Mouse (Mus musculus) left cerebral cortex, postnatal 25 days (tissue): Measurements from ENCODE around the gene Xcr1. TPM values are rescaled to one million over a fixed set of nuclear protein-coding genes. Genes with fewer than 3 reads are reported as not detected.

Experiments
- DNase-seq, 2 experiments: peaks; one replicate each; pipeline ENCODE4 v3.0.0; 2022; ENCODE audit warnings: low spot score in 2 of 2, mixed read lengths in 1 of 2
- intact Hi-C: fragments of 180-260 bp; cut with DNase I; formaldehyde crosslinking; loops from one replicate; pipeline ENCODE4 v1.15.1; 2025
- total RNA-seq, 2 experiments: library from RNA; stranded (reverse); gene quantifications; 2 replicates each; pipeline ENCODE4 v1.2.3; 2021

Gene Xcr1
- total RNA-seq: not detected

DNA sequence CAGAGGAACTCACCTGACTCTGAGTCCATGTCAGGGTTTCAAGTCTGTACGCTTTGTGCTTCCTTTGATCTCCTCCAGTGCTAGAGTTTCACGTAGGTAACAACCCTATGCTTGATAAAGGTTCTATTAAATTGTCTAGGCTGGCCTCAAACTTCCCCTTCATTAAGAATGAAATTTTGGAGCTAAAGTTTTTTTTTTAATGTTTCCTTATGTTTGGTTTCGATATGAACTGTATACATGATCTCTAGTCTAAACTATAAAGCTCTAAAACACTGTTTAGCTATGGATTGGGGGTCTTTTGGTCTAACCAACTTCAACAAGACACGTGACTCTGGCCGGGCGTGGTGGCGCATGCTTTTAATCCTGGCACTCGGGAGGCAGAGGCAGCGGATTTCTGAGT is at the start of gene Xcr1:
Xcr1 (minus strand) TSS at position 101 of the 400 bp plus-strand sequence.
- intact Hi-C loops: no loop called here
- DNase-seq: no peak

DNA sequence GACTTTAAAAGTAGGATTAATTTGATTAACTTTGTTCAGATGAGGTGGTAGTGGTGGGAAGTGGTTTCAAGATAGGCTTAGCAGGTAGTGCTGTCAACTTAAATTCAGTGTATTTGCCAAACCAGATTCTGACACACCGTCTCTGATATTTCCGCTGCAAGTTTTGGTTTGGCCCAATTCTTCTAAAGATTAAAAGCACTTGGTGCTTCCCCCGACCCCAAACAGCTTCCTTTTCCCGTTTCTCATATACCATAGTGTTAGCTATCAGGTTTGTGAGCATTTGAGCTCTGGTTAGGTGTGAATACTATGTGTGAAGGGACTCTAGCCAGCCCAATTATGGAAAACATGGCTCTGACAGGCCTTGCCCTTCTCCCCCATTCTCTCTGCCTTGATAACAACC is 10.2 kb upstream of the Xcr1 start:
- intact Hi-C loops: no loop called here
- no peak for DNase-seq

DNA sequence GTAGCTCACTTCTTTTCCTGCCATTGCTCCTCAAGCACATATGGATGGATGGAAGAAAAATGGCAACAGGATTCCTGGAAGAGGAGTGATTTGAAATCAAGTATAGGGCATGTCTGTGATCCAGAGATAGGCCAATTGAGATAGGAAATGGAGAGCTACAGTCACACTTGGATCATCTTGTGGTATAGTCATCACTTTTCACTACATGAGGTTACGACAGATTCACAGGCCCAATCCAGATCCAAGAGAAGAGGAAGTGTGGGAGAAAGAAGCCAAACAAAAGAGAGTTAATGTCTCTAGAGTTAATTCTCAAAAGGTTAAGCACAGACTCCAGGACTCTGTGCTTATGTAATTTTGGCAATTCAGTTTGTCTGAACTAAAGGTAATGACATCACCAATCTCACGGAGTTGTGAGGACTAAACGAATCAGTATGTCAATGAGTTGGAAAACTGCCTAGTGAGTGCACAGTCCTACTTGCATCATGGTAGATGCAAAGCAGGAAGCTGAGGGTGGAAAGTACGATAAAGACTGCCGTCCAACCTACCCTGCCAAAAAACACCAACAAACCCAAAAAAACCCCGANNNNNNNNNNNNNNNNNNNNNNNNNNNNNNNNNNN is 7.4 kb upstream of the Xcr1 start:
- DNase-seq: no peak
- intact Hi-C loops: no loop called here

DNA sequence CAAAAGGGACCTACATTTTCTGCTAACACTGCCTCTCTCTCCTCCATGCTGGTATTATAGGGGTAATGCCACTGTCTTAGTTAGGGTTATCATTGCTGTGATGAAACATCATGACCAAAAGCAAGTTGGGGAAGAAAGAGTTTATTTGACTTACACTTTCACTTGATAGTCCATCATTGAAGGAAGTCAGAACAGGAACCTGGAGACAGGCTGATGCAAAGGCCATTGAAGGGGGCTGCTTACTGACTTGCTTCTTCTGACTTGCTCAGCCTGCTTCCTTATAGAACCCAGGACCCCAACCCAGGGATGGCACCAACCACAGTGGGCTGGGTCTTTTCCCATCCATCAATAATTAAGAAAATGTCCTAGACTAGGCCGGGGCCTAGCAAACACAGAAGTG is 1.8 kb upstream of the Xcr1 start:
- intact Hi-C loops: no loop called here
- no peak for DNase-seq

DNA sequence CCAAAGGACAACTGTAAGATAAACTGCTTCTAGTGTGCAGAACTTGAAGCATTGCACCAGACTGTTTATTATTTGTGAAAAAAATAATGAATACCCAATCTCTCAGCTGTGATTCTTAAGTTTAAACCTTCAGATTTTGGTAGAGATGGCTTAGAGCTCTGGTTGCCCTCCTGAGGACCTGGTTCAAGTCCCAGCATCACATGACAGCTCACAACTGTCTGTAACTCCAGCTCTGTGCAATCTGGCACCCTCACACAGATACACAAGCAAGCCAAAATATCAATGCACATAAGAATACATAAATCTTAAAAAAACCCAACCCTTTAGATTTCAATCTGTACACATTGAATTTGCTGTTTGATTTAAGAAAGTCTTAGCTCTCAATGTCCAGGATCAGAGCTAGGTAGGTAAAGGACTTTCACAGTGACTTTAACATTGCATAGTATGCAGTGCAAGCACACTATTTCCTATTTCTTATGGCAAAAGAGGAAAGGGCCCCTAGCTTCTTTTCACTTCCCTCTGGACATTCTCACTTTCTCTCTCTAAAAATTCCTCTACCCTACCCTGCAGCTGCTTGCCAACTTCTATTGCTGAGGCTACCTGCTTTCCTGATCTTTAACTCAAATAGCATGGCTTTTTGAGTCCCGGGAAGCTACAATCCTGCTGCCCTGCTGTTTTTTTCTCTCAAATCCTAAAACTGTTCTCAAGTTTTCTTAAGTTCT is 1.2 kb upstream of the Xcr1 start:
- no peak for DNase-seq
- intact Hi-C loops: no loop called here

DNA sequence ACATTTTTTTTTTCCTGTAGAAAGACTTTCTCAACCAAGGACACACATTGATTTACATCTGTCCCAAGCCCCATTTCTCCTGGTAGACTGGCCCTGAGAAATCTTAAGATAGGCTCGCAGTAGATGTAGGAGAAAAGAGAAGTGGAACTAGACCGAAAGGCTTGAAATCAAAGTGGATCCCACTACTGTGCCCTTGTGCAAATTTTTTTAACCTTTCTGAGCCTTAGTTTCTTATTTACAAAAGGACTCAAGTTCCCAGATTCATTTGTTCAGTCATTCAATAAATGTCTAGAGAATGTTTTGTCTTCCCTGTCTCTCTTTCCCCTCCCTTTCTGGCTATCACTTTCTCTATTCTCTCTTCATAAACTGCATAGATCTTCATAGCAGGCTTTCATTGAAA is 5.0 kb downstream of the Xcr1 start:
- intact Hi-C loops: no loop called here
- DNase-seq: no peak

DNA sequence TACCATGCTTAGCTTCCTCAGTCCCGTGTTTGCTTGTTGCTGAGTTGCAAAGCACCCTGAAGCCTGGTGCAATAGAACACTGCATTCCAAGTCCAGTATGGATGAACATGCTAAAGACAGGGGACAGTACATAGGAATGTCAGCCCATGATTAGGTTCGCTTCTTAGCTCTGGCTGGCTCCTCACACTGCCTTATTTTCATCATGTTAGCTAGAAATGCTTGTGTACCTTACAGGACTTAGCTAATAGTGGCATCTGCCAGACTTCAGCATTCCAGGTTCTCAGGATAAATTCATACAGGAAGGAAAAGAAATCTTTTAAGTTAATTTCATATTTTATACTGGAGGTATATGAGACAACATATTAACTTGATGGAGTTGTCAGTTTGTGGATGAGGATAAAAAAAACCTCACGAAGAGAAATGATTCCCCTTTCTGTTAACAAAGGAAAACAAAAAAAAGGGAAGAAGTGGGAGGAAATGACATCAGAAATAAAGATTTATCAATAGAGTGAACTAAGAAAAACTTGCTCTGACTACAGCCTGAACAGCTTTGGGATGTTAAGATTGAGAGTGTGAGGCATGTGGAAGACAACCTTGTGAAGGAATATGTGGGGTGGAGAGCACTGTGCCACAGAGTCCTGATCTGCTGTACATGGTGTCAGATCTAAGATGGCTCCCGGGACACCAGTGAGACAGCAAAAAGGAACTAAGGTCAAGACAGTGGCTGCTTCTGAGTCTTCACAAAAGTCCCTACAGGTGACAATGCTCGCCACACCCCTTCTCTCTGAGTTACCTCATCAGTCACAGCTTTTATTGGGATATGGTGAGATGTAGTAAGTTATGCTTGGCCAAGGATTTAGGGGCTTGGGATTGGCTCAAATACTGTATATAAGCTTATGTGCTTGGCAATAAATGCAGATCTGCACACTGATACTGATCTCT is 9.1 kb downstream of the Xcr1 start:
- DNase-seq: no peak
- intact Hi-C loops: no loop called here

DNA sequence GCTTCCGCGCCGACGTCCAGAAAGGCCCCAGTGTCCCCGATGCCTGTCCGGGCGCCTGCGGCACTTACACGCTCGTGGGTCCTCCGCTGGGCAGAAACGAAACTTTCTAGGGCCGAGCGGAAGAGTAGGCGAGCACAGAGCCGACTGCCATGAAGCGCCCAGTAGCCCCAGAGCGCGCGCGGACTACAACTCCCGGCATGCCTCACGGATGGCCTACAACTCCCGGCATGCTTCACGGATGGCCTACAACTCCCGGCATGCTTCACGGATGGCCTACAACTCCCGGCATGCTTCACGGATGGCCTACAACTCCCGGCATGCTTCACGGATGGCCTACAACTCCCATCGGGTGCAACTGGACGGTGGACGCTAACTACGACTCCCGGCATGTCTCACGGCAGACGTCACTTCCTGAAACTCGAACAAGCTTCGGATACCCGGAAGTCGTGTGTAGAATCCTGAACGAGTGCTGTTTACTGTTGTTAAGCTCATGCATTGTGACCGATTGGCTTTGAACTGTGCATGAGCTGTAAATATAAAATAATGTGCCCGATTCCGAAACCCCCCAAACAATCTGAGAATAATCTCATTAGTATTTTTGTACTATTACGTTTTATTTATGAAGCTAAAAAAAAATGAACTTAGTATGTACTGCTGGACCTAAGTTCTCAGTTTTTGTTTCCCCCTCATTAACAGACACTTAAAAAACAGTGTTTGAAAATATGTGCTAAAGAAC is 9.9 kb downstream of the Xcr1 start, which contains the start of gene Fyco1:
Fyco1 (minus strand) TSS at position 187 of the 736 bp plus-strand sequence.
- DNase-seq: peak; percentile 96 to 99
- intact Hi-C loops: no loop called here

DNA sequence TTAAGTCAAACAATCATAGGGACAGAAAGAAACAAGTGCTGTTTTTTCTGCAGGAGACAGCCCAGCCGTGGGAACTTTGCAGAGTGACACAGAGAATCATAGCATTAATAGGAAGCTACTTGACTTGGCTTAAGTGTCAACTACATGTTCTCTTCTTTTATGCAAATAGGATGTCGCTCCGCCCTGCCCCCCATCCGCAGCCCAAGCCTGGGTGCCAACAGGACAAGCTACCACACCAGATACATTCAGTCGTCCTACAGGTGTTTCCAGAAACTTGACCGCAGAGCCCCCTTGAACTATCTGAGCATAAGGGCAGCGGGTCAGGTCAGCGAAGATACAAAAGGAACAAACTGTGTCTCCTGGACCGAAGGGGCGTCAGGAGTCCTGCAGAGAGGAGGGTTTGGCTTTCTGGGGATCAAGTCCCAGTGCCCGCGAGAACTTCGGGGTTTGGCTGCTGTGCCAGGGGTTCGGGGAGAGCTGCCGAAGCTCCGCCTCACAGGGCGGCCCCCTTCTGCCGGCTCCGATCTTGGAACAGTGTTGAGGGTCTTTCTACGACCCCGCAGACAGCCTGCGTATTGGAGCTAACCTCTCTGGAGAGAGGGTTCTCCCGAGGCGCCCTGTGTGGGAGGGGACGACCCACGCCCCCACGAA is 10.6 kb downstream of the Xcr1 start:
- intact Hi-C loops: no loop called here

DNA sequence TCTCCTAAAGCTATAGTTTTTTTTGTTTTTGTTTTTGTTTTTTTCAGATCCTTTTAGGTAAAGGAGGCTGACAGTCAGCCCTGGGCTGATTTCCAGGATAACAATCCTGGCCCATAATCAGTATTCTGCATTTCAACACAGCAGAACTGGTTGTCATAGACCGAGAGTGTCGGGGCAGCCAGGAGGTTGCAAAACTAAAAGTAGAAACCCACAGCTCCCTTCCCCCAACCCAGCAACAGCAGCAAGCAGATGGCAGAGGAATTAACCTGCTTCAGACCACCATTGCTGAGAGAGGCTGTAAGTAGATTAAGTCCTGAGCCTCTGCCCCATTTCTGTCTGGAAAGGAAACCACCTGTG is 11.1 kb downstream of the Xcr1 start:
- intact Hi-C loops: no loop called here
- DNase-seq: no peak

More for the DNA sequence above, 10.6 kb downstream of the Xcr1 start:
- no peak for DNase-seq

DNA sequence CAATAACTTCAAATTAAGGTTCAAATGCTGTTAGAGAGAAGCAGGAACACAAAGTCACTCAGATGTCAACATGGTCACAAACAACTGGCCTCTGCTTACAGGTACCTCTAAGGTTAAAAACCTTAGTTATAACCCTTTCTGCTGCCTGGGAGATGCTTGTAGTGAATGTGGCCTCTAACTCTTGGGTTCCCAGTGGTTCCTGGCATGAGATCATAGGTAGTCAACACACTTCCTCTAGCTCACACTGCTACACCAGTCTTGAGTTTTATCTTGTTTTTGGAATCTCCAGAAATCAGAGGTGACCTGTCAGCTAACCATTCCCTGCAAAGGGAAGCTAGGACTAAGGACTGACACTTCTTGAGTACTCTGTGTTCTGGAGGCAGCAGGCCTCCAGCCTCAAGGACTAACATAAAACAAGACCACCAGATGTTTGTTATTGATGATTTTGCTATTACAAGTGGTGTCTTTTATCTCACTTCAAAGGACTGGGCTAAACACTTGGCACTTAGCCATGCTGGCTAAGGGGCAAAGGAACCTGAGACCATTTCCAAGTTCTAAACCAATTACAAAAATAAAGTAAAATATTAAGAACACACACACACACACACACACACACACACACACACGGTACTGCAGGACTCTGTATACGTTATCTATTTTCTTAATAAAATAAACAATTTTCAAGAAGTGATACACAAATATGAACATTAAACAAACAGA is 11.7 kb downstream of the Xcr1 start:
- intact Hi-C loops: no loop called here
- no peak for DNase-seq

DNA sequence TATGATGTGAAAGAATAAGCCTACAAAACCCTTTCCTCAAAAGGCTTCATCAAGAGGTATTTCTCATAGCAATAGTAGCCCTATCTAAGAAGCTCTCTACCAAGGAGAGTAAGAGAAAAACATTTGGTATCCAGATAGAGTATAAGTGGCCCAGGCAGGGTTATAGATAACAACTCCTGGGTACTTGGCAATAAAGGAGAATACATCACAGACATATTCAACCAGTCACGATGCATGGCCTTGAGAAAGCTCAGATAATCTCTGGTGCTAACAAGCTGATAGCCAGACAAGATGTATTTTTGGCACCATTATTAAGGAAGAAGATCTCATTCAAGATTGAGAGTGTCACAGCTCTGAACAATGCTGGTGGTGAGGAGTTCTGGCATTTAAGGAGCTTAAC is 15.3 kb downstream of the Xcr1 start:
- no peak for DNase-seq
- intact Hi-C loops: no loop called here

DNA sequence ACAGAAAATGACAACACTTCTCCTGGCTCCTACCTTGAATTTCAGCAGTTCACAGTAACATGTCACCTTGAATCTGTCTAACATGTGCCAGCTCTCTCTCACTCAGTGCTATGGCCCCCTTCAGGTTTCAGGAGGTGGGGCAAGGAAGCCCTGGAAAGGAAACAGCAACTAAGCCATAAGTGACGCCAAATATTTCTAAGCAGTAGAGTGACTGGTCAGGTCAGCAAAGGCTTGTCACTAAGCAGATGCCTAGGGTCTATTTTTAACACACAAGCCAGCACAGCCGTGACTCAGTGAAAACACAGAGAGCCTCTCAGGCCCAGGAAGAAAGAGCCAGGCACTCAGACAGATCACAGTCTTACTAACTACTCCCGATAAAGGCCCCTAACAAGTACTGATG is 16.7 kb downstream of the Xcr1 start:
- intact Hi-C loops: no loop called here
- no peak for DNase-seq

DNA sequence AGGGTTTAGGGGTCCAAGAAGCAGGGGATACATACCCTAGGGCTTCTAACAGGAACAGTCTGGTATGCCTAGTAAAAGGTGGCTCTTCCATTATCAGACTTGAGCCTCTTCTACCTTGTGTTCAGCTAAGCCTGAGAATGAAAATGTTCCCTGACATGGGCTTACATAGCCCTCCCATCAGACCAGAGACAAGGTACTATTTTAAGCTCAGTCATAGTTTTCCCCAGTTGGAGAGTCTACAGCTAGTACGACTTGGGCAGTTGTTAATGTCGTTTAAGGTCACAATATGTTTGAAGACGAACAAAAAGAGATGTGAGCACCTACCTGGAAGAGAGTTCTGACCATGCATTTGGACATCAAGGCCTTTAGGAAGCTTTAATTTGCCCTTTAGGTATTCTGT is 17.4 kb downstream of the Xcr1 start:
- intact Hi-C loops: loop anchor here (5.0 kb wide), 1 partner anchor 142 kb away; no protein-coding TSS in a partner anchor
- DNase-seq: no peak

DNA sequence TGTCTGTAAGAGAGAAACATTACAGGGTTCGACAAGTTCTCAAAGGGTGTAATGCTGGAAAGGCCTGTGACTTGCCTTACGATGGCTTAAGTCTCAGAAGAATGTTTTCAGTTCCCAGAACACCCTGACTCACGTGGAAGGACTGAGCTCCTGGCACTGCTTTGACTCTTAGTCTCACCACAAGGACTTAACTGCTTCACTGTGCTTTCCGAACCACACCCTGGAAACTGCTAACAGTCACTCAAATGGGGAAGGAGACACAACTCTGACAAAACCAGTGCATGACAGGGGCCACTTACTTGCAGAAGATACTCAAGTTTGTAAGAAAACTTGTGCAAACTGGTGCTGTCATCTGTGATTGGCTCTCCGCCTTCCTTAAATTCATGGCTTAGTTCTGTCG is 21.6 kb downstream of the Xcr1 start:
- intact Hi-C loops: loop anchor here (5.0 kb wide), 1 partner anchor 138 kb away; no protein-coding TSS in a partner anchor
- DNase-seq: no peak

DNA sequence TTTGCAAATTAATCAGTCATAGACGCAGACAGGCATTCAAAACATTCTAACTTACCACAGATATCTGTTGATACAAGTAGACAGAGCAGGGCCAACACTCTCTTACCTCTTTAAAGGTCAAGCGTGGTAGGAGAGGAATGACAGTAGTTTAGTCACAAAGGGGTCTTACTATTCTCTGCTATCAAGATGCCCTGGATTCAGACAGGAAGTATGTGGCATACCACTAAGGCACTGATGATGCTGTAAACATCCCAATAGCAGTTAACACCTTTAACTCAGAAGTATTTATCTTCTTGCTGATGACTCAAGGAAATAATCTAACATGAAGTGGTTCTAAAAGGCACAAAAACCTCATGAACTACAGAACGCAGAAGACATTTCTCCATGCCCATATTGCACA is 26.0 kb downstream of the Xcr1 start:
- intact Hi-C loops: no loop called here
- no peak for DNase-seq

DNA sequence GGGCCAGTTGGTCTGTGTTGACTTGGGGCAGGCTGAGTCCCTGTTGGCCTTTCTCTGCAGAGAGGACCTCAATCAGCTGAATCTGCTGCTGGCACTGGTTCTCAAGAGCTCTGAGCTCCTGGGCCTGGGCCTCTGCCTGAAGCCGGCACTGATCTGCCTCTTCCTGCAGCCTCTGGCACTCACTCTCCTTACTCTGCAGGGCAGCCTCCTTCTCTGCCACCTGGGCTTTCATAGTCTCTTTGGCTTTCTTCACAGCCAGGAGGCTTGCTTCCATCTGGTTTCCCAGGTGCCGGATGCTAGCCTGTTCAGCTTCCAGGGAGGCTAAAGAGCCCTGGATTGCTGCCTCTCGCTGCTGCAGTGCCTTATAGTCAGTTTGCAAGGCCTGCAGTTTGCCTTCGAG is 32.9 kb downstream of the Xcr1 start:
- no peak for DNase-seq
- intact Hi-C loops: no loop called here

DNA sequence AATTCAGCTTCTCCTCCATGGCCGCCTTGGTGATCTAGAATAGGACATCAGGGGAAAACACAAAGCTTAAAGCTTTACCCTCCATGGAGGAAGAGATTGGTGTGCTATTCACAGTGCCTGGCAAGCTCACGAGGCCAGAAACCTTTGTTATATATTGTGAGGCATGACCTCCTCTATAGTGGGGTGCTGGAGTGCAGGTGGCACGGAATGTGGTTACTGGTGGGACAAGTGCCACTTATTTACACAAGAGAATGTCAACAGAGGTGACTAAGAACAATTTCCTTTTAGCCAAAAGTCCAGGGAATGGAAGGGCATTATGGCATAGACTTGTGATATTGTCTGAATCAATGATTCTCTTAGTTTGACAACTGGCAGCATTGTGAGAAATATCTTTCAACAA is 35.2 kb downstream of the Xcr1 start:
- DNase-seq: no peak
- intact Hi-C loops: no loop called here

DNA sequence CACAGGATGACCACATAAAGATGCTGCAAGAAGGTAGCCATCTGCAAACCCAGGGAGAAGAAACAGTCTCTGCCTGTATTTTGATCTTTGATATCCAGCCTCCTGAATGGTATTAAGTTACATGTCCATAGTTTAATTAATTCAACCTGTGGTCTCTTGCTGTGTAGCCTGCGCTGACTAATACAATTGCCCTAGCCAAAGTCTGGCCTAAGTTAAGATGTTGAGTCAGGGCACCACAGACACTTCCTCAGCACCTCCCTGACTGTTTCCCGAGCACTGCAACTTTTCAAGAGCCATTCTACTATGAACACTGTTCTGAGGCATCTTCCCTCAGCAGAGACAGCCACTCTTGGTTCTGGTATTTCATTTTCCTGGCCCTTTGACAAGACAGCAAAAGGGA is 43.2 kb downstream of the Xcr1 start:
- intact Hi-C loops: no loop called here
- DNase-seq: no peak
